Mouse (Mus musculus) kidney, adult 2 months (tissue): ENCODE measurements at regions not wholly inside any gene's neighbourhood (a gene's known extent, or its start where the extent isn't known, plus 50 kb on each side); places are given as distances from the start of the nearest gene placed in this dataset.

Experiments used
- CTCF ChIP-seq: fragments of 200-500 bp; conservative IDR thresholded peaks from 2 replicates; pipeline ENCODE4 v1.5.1; 2011; ENCODE audit warnings: low read depth, mild to moderate bottlenecking, control low read depth, low read length, moderate library complexity, mixed read lengths; ENCODE audit not compliant: insufficient read depth, insufficient read length
- POLR2A ChIP-seq: fragments of 200-500 bp; IDR thresholded peaks from one replicate; pipeline ENCODE4 v1.6.1; 2011; ENCODE audit warnings: low read depth, low read length, control low read depth

- TF ChIP-seq CTCF = no peak
- no peak for TF ChIP-seq POLR2A
These were observed 96.2 kb downstream of the D16Ertd472e start for GRCm38 (mm10) chr16:78480261-78480660.
